Mouse (Mus musculus) ovary, adult 18-20 months (tissue): ENCODE measurements around the gene Gbx1.

Experiments
- DNase-seq: peaks from one replicate; pipeline ENCODE4 v3.0.0; 2022; ENCODE audit warnings: low spot score, mixed read lengths

The Gbx1 gene

DNA sequence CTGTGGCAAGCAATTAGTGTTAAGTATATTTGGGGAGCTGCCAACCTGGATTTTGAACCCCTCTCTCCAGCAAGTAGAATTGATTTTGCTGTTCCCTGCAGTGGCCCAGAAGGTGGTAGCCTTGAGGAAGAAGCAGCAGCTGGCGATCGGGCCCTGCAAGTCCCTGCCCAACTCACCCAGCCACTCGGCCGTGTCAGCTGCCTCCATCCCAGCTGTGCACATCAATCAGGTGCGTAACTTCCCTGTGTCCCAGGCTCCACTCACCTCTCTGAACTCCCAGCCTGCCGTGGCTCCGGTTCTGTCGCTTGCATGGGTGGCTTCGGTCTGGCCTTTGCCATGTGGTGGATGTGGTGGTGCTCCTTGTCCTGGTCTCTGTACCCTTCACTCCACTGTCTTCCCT lies 49.1 kb downstream of the Gbx1 start:
- no peak for DNase-seq

DNA sequence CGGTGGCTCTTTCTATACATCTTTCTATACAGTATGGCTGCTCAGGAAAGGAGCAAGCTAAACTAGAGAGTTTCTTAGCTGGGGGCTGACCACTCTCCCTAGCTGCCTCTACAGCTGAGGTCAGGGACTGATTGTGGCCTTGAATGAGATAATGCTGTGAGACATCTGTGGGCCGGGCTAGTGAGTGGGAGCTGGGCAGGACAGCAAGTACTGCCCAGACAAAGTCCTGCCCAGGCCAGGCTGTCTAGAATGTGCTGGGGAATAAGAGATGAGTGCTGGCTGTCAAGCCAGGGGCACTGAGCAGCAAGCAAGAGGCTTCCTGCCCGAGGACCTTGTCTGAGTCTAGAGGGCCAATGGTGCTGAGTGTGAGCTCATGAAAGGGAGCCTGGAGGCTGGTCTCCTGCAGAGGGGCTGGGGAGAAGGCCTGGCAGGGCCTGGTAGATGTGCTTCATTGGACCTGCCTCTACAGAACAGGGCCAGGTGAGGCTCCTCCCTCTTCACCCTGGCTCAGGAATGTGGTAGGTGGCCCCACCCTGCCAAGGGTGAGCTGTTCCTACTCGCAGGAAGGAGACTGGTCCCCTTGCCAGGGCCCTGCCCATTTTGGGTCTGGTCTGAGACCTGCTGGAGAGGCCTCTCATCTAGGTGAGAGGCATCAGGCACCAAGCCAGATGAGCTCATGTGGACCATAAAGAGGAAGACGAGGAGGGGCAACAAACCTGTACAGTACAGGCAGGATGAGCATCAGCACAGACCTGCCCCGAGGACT lies 51.3 kb downstream of the Gbx1 start:
- peak; percentile 80 for DNase-seq

DNA sequence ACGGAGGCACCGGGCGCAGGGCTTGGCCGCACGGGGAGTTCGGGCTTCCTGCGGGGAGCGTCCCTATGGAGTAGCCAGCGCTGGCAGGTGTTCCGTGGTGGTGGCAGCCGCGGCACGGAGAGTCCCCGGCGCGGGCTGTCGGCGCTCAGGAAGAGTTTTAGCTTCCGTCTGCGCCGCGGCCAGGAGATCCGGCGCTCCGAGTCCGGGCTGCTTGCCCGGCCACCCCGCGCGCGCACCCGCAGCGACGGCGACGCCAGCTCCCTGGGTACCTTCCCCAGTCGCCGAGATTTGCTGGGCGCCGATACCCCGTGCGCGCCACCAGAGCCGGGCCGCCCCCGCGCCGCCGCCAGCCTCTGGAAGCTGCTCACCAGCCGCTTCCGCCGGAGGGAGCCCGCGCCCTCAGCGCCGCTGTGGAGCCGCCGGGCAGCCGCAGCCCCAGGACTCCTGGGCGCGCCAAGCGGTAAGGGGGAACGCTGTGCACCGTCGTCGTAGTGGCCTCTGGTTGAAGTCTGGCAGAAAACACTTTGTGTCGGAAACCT lies 52.2 kb downstream of the Gbx1 start:
- DNase-seq: peak; percentile 42

DNA sequence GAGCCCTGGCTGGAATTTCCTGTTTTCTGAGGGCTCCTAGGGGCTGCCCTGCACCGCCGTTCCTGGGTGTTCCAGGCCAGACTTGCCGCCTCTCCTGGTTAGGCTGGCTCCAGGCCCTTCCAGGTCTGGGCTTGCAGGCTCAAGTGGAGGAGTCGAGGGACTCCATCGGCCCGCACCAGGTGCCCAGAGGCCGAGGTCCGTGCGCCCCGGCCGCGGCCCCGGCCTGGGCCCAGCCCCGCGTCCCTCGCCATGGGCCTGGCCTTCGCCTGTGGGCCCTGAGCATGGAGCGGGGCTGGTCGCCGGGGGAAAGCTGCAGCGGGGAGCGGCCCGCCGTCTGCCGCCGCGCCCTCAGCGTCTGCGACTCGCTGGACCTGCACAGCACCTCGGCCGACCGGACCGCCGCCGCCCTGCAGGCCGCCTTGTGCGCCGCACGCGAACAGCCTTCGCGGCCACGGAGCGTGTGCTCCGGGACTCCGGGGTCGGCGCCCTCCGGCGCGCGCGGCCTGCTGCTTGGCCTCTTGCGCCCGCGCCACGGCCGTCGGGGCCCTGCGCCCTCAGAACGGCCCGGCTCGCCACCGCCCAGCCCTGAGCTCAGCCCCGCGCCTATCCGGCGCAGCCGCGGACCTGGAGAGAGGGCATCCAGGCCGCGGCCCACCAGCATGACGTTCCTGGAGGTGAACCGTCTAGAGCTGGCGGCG lies 52.8 kb downstream of the Gbx1 start:
- DNase-seq: no peak

DNA sequence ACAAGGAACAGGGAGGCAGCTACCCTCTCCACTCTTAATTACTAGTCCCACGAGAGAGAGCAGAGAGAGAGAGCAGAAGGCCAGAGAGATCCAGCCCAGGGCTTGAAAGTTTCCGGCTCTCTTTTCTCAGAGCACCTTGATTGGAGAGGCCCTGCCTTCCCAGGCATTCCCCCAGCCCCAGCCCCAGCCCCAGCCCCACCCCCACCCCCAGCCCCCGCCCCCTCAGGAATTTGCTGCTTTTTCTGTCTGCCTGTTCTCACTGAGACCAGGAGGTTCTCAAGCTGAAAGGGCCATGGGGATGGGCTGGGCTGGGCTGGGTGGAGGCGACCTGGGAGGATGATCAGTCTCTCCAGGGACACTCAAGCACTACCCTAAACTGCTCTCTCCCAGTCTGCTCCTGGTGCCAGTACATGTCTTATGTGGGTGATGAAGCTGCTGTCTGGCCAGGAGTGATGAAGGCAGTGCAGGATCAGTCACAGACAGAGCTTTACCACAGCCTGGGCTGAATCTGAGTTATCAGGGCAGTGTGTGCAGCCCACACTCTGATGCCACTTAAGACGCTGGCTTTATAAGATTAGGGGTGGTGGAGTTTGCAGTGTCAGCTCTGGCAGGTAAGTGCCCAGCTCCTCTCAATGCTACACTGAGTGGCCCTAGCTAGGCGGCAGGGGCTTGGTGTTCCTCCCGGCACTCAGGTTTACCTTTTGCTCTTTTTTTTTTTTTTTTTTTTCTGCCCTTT lies 54.0 kb downstream of the Gbx1 start:
- no peak for DNase-seq

GRCm38 (mm10) chr5:24470600-24470999 lies 56.4 kb downstream of the Gbx1 start:
- DNase-seq: no peak

- DNase-seq: no peak
Measured at GRCm38 (mm10) chr5:24466762-24467161, 60.2 kb downstream of the Gbx1 start.

- no peak for DNase-seq
Measured at GRCm38 (mm10) chr5:24455613-24456012, 71.4 kb downstream of the Gbx1 start.

DNA sequence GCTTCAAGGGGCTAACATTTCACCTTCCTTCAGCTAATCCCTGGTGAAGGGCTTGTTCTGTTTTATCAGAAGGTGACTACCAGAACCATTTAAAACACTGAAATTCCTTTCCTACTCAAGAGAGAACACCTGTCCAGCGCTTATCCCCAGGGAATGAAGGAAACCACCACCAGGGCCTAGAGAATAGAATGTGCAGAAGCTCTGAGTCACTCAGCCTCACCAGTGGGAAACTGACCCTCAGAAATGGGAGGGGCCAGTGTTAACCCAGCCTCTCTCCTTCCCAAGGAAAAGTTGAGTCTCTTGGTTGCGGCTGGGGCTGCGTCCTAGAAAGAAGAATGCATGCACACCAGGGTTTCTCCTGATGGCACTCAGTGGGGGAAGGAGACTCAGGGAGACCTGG lies 71.9 kb downstream of the Gbx1 start:
- no peak for DNase-seq

GRCm38 (mm10) chr5:24453985-24454303 lies 73.1 kb downstream of the Gbx1 start:
- DNase-seq: no peak

DNA sequence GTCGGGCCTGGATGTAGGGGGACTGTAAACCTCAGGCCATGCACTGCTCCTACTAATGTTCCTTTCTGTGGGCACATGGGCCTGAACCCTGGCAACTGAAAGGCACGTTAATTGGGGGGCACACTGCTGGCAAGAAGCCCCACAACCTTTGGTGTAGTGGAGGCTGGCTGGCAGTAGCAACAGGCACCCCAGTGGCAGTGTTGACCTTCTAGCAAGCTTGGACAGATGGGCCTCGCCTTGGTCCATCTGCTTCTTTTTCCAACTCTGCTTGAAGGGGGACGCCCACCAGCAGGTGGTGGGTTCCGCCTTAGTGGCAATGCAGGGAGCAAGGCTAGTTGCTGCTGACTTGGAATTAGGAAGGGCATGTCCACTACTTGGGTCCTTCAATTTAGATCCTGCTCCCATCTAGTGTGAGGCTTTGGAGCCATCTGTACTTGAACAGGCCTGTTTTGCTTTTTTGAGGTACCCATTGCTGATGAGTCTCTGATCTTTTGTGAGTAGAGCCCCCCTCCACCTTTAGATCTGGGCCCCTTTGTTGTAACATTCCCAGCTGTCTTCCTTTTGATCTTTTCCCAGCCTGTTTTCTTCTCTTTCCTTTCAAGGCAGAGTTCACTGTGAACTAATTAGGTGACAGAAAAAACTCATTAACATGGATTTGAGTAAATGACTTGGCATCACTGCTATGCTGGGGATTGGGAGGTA lies 73.6 kb downstream of the Gbx1 start:
- DNase-seq: no peak
